Mouse (Mus musculus): Measurements from ENCODE around the gene Nedd9. TPM values are rescaled to one million over a fixed set of nuclear protein-coding genes. Genes with fewer than 3 reads are reported as not detected.
"Not testable (repeated sequence)": the region's sequence is repeated elsewhere in the genome, so short reads cannot be mapped to it uniquely, and the experiment has no call there.

Gene Nedd9
- polyA plus RNA-seq, 1 experiment from 2014 or later, result 22.9 TPM

- WGBS, result 32% methylated on average over 7 of the region's 7 CpGs
- no peak for ATAC-seq (ENCODE audit: insufficient number of reproducible peaks, insufficient read depth, low FRiP score, low read depth)
- Histone ChIP-seq H3K4me1 (ENCODE audit: control insufficient read depth in 2 of 2, insufficient read depth in 2 of 2, low read length in 2 of 2) (peaks cover 0 to 7% of the 10 kb centered on the region in 2 experiments; a peak in 2 of 4 replicates), H3K4me3 (ENCODE audit: control insufficient read depth in 1 of 2, insufficient read depth in 1 of 2, low read depth in 1 of 2, low read length in 2 of 2) (no peak overlapping the region), H3K4me2 (ENCODE audit: low read length) (no peak overlapping the region), H3K27ac (replicated peaks in 1 of 2; ENCODE audit: control insufficient read depth in 1 of 2, insufficient read depth in 1 of 2, low read depth in 2 of 2, low read length in 2 of 2) (no peak overlapping the region), H3K9me3 (ENCODE audit: control insufficient read depth, low read length) (no peaks in the 10 kb centered on the region), H3K27me3 (ENCODE audit: control insufficient read depth, insufficient read depth, low read length) (no peaks in the 10 kb centered on the region), H3K36me3 (ENCODE audit: control insufficient read depth, insufficient read depth, low read length) (no peaks in the 10 kb centered on the region), H3K9ac (ENCODE audit: low read length) (no peak overlapping the region)
These were observed 219.2 kb downstream of the Nedd9 start for GRCm38 (mm10) chr13:41267827-41268408.

- 76% methylated on average over 5 of the region's 5 CpGs for WGBS
- H3K4me1 ChIP-seq (ENCODE audit: control insufficient read depth in 2 of 2, insufficient read depth in 2 of 2, low read length in 2 of 2), result peaks cover 0 to 7% of the 10 kb centered on the region in 2 experiments; a peak in 2 of 4 replicates
- H3K4me2 ChIP-seq (ENCODE audit: low read length), result no peak overlapping the region
These were observed 223.7 kb downstream of the Nedd9 start for GRCm38 (mm10) chr13:41263304-41264006.

GRCm38 (mm10) chr13:41261617-41262016, 225.5 kb downstream of the Nedd9 start:
- not testable (repeated sequence) for H3K27ac ChIP-seq (replicated peaks in 1 of 2; ENCODE audit: control insufficient read depth in 1 of 2, insufficient read depth in 1 of 2, low read depth in 2 of 2, low read length in 2 of 2); H3K36me3 ChIP-seq (ENCODE audit: control insufficient read depth, insufficient read depth, low read length); H3K4me1 ChIP-seq (ENCODE audit: control insufficient read depth in 2 of 2, insufficient read depth in 2 of 2, low read length in 2 of 2); H3K27me3 ChIP-seq (ENCODE audit: control insufficient read depth, insufficient read depth, low read length); H3K9me3 ChIP-seq (ENCODE audit: control insufficient read depth, low read length); H3K4me3 ChIP-seq (ENCODE audit: control insufficient read depth in 1 of 2, insufficient read depth in 1 of 2, low read depth in 1 of 2, low read length in 2 of 2); H3K4me2 ChIP-seq (ENCODE audit: low read length); ATAC-seq (ENCODE audit: insufficient number of reproducible peaks, insufficient read depth, low FRiP score, low read depth); H3K9ac ChIP-seq (ENCODE audit: low read length)
- 88% methylated on average over 8 of the region's 8 CpGs for WGBS

More at GRCm38 (mm10) chr13:41263304-41264006, 223.7 kb downstream of the Nedd9 start:
- no peak overlapping the region for H3K4me3 ChIP-seq (ENCODE audit: control insufficient read depth in 1 of 2, insufficient read depth in 1 of 2, low read depth in 1 of 2, low read length in 2 of 2)
- no peaks in the 10 kb centered on the region for H3K27me3 ChIP-seq (ENCODE audit: control insufficient read depth, insufficient read depth, low read length)
- H3K9ac ChIP-seq (ENCODE audit: low read length), result no peak overlapping the region
- no peaks in the 10 kb centered on the region for H3K9me3 ChIP-seq (ENCODE audit: control insufficient read depth, low read length)
- no peak overlapping the region for H3K27ac ChIP-seq (replicated peaks in 1 of 2; ENCODE audit: control insufficient read depth in 1 of 2, insufficient read depth in 1 of 2, low read depth in 2 of 2, low read length in 2 of 2)
- ATAC-seq (ENCODE audit: insufficient number of reproducible peaks, insufficient read depth, low FRiP score, low read depth), result no peak
- no peaks in the 10 kb centered on the region for H3K36me3 ChIP-seq (ENCODE audit: control insufficient read depth, insufficient read depth, low read length)

Other genes starting within 250 kb of the Nedd9 start
- 8.8 and 10.6 TPM in 2 replicates for gene Smim13, start 237.5 kb downstream of the Nedd9 start, polyA plus RNA-seq (2014; fragmentation: Nextera tagmentation; extraction: Ambion mirVana)
- not detected in 2 replicates for gene Gm17364, start 213.4 kb downstream of the Nedd9 start, polyA plus RNA-seq (2014; fragmentation: Nextera tagmentation; extraction: Ambion mirVana)
- 21.1 and 22.2 TPM in 2 replicates for gene Tmem170b, start 118.5 kb upstream of the Nedd9 start, polyA plus RNA-seq (2014; fragmentation: Nextera tagmentation; extraction: Ambion mirVana)